Mouse (Mus musculus) midbrain, embryonic 13.5 days (tissue): Measurements from ENCODE around the gene Mrps35. TPM values are rescaled to one million over a fixed set of nuclear protein-coding genes. Genes with fewer than 3 reads are reported as not detected.

Source experiments
- ATAC-seq: fragments of 200-750 bp; cut with Nextera tagmentation; 2 replicates; pipeline ENCODE4 v1.8.0; 2017; ENCODE audit warnings: mild to moderate bottlenecking, moderate TSS enrichment, moderate library complexity
- H3K27ac ChIP-seq: fragments of 300-500 bp; sonication (generic); 2 replicates; pipeline ENCODE4 v1.5.1; 2015; ENCODE audit warnings: inconsistent platforms, mild to moderate bottlenecking, moderate library complexity
- H3K27me3 ChIP-seq: fragments of 300-500 bp; sonication (generic); 2 replicates; pipeline ENCODE4 v1.6.1; 2015; ENCODE audit warnings: mild to moderate bottlenecking, inconsistent platforms
- H3K36me3 ChIP-seq: fragments of 300-500 bp; sonication (generic); 2 replicates; pipeline ENCODE4 v1.6.1; 2015; ENCODE audit warnings: mild to moderate bottlenecking, inconsistent platforms
- H3K4me1 ChIP-seq: fragments of 300-500 bp; sonication (generic); replicated peaks from 2 replicates; pipeline ENCODE4 v1.6.1; 2015; ENCODE audit warnings: inconsistent platforms
- H3K4me2 ChIP-seq: fragments of 300-500 bp; sonication (generic); replicated peaks from 2 replicates; pipeline ENCODE4 v1.6.1; 2015; ENCODE audit warnings: moderate library complexity, mild to moderate bottlenecking, inconsistent platforms
- H3K4me3 ChIP-seq: fragments of 300-500 bp; sonication (generic); replicated peaks from 2 replicates; pipeline ENCODE4 v1.5.1; 2015; ENCODE audit warnings: mild to moderate bottlenecking, inconsistent platforms
- H3K9ac ChIP-seq: fragments of 300-500 bp; sonication (generic); replicated peaks from 2 replicates; pipeline ENCODE4 v1.6.1; 2015; ENCODE audit warnings: mild to moderate bottlenecking, inconsistent platforms
- H3K9me3 ChIP-seq: fragments of 300-500 bp; sonication (generic); 2 replicates; pipeline ENCODE4 v1.6.1; 2016; ENCODE audit warnings: mild to moderate bottlenecking, inconsistent platforms
- WGBS: fragments of 180-500 bp; shearing (Covaris S2); methylation state at CpG from one replicate; pipeline ENCODE4 v1.1.7; 2015; 5-methylcytosine and 5-hydroxymethylcytosine counted together
- polyA plus RNA-seq: library from polyadenylated mRNA; unstranded; fragments of >200 nt; fragmentation: Nextera tagmentation; extraction: Ambion mirVana; gene quantifications from 2 replicates; pipeline ENCODE4 v1.2.1, GENCODE M21; 2015

Gene Mrps35
- polyA plus RNA-seq, 1 experiment from 2014 or later: 74.7 TPM

DNA sequence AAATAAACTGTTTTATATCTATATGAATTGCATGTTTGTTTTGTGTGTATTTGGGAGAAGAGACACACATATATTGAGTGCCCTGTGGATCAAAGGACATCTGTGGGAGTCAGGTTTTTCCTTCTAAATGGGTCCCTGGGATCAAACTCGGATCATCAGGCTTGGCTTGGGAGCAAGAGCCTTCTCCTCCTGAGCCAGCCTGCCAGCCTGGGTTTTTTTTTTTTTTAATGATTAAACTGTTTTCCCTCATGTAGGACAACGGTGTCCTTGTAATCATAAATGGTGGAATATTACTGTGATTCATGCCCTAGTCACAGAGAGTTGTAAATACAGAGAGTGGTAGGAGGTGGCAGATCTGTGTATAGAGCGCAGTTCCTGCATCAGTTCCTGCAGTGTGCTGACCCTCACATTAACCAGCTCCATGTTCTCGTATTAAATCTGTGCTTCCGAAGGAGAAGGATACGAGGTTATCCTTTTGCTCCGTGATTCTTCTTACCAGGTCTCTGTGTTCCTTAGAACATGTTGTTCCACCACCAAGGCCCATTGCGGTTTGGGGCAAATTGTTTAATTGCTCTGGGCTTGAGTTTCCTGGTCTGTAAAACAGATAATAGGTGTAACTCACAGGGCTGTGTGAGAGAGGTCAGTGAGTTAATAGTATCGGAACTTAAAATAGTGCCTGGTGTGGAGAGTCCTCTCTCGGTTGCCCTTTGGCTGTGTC, 21.8 kb downstream of the Mrps35 start:
- WGBS: 96% methylated on average over 10 of the region's 10 CpGs
- Histone ChIP-seq H3K4me3 (no peak overlapping the region), H3K4me2 (no peak overlapping the region), H3K27me3 (no peaks in the 10 kb centered on the region), H3K36me3 (peaks cover 57% of the 10 kb centered on the region), H3K9ac (no peak overlapping the region), H3K27ac (no peak overlapping the region), H3K4me1 (no peaks in the 10 kb centered on the region), H3K9me3 (no peaks in the 10 kb centered on the region)
- ATAC-seq: no peak

DNA sequence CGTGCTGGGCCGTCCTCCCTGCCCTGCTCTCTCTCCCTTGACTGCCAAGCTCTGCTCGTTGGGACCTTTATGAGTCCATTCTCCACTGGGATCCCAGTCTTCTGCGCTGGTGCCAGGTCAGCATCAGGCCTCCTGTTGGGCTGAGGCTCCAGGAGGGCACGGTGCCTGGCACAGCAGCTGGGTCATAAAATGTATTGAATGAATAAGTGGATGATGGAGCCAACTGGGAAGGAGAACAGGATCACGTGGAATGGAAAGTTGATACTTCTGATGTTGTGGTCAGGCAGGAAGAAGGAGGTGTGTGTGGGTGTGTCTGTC, 22.3 kb downstream of the Mrps35 start:
- Histone ChIP-seq H3K27me3 (no peaks in the 10 kb centered on the region), H3K4me1 (no peaks in the 10 kb centered on the region), H3K9me3 (no peaks in the 10 kb centered on the region), H3K4me3 (no peak overlapping the region), H3K4me2 (no peak overlapping the region), H3K9ac (no peak overlapping the region), H3K27ac (no peak overlapping the region), H3K36me3 (peaks cover 58% of the 10 kb centered on the region)
- WGBS: 93% methylated on average over 6 of the region's 6 CpGs
- no peak for ATAC-seq

DNA sequence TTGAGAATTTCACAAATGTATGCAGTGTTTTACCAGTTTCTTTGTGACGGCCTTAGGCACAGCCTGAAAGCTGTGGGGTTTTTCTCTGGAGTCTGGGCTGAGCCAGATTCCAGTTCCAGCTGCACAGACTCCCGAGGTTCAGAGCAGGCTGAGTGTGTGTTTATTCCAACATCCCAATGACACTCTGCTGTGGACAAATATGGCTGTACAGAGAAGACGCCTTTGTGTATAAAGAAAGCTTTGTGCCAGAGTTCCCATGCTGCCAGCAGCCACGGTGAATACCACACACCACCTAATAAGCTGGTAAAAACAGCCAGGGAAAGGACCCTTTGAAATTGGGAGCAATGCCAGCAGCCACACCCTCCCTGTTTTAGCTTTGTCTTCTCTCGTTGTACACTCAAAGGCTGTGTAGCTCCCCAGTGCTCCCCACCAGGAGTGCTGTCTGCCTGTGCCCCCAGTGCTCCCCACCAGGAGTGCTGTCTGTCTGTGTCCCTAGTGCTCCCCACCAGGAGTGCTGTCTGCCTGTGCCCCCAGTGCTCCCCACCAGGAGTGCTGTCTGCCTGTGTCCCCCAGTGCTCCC, 33.3 kb downstream of the Mrps35 start:
- H3K4me2 ChIP-seq: no peak overlapping the region
- H3K27me3 ChIP-seq: no peaks in the 10 kb centered on the region
- 0 out of 2 replicates have a peak, but pooled peaks have one; percentile 50 for ATAC-seq
- peaks cover 22% of the 10 kb centered on the region for H3K36me3 ChIP-seq
- no peaks in the 10 kb centered on the region for H3K9me3 ChIP-seq
- peak overlapping the region; percentile 35; the same call in 1 of the 2 replicates for H3K27ac ChIP-seq
- WGBS: 53% methylated on average over 5 of the region's 5 CpGs
- no peaks in the 10 kb centered on the region for H3K4me1 ChIP-seq
- H3K9ac ChIP-seq: no peak overlapping the region
- H3K4me3 ChIP-seq: no peak overlapping the region

DNA sequence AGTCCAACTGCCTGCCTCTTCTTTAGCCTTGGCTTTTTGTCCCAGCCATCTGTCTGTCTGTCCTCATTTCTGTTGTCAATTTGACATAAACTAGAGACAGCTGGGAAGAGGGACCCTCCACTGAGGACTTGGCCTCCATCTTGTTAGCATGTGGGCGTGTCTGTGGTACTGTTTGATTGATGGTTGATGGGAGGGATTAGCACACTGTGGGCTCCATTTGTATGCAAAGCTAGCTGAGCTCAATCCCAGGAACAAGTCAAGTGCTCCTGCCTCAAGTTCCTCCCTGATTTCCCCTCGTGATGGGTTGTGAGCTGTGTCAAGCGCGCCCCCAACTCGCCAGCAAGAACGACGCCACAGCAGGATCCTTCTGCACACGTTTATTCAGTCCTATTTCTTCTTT, 34.3 kb downstream of the Mrps35 start:
- Histone ChIP-seq H3K36me3 (peaks cover 13% of the 10 kb centered on the region), H3K4me2 (no peak overlapping the region), H3K4me3 (no peak overlapping the region), H3K27ac (no peak overlapping the region), H3K27me3 (no peaks in the 10 kb centered on the region), H3K4me1 (no peaks in the 10 kb centered on the region), H3K9ac (no peak overlapping the region), H3K9me3 (no peaks in the 10 kb centered on the region)
- ATAC-seq: 0 out of 2 replicates have a peak, but pooled peaks have one; percentile 50
- WGBS: 80% methylated on average over 8 of the region's 8 CpGs

DNA sequence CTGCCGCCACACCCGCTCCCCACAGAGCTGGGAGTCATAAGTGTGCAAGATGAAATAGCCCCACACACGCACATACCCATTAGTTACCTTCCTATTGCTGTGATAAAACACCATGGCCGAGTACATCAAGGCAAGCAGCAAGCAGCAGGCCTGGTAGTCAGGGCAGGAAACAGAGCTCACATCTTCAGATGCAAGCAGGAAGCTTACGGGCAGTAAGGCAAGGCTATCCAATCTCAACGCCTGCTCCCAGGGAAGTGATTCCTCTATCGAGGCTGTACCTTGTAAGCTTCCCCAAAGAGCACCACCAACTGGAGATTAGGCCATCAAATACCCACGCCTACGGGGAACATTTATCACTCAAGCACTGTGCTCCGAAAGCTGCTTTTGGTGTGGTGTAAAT, 37.4 kb downstream of the Mrps35 start:
- 94% methylated on average over 10 of the region's 10 CpGs for WGBS
- no peaks in the 10 kb centered on the region for H3K9me3 ChIP-seq
- ATAC-seq: no peak

DNA sequence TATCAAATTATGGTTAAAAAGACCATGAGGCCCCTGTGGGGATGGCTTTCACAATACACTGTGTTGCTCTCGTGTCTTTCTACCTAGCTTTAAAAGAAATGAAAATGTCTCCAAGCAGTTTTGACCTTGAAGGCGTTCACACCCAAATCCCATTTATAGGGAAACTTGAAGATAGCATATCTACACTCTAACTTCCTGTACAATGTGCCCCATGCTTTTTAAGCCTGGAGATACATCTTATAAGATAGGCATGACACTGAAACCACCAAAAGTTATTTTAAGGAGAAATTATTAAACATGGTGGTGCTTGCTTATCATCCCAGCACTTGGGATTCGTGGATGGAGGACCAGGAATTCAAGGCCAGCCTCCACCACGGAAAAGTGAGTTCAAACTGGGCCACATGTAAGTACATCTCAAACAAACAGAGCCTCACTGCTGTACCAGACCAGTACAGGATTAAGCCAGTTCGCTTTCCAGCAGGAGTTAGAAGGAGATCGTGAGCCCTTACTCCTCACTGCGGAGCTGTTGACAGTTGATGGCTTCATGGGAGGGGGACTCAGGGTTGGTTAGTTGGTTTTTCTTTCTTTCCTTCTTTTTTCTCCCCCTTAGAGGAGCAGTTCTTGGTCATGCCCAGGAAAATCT, 43.0 kb downstream of the Mrps35 start:
- 56% methylated on average over 7 of the region's 7 CpGs for WGBS
- Histone ChIP-seq H3K4me2 (no peak overlapping the region), H3K36me3 (no peaks in the 10 kb centered on the region), H3K27ac (no peak overlapping the region), H3K4me1 (peaks cover 12% of the 10 kb centered on the region), H3K9me3 (no peaks in the 10 kb centered on the region), H3K4me3 (no peak overlapping the region), H3K9ac (no peak overlapping the region), H3K27me3 (0 out of 2 replicates have a peak, but pooled peaks cover 6% of the 10 kb centered on the region)
- no peak for ATAC-seq

More for the DNA sequence above, 37.4 kb downstream of the Mrps35 start:
- no peak overlapping the region for H3K27ac ChIP-seq
- H3K4me1 ChIP-seq: no peaks in the 10 kb centered on the region
- H3K27me3 ChIP-seq: no peaks in the 10 kb centered on the region
- no peak overlapping the region for H3K4me3 ChIP-seq
- H3K36me3 ChIP-seq: no peaks in the 10 kb centered on the region
- no peak overlapping the region for H3K4me2 ChIP-seq
- no peak overlapping the region for H3K9ac ChIP-seq

DNA sequence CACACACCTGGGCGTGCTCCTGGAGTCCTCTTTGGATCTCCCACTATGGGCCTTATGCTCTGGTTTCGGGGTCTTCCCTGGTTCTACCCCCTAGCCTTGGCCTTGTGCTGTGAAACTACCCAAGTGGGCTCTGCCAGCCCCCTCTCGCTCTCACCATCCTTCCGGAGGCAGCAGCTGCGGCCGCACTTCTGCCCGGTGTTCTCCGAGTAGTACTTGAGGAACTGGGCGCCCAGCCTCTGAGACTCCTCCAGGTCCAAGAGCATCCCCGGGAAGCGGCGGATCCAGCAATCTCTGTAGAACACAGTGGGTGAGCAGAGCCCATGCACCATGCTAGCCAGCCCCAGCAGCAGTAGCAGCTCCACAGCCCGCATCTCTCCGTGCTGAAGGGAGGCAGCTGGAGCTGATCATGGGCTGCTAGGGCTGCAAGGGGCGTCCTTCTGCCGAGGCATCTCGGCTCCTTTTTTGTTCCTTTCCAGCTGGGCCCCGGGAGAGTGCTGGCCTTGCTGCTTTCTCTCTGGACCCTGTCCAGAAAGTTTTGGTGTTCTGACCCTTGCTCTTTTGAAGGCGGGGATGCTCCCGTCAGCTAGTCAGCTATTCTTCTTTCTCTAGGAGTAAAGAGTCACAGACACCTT, 44.1 kb downstream of the Mrps35 start, which contains the start of gene Mansc4:
Mansc4 (minus strand) TSS at position 439 of the 632 bp plus-strand sequence.
- H3K36me3 ChIP-seq: no peaks in the 10 kb centered on the region
- WGBS: 3% methylated on average over 20 of the region's 20 CpGs
- H3K4me2 ChIP-seq: peak within 1 kb of the TSS; percentile 59
- 0 out of 2 replicates have a peak, but pooled peaks cover 6% of the 10 kb centered on the region for H3K27me3 ChIP-seq
- peak within 1 kb of the TSS; percentile 66 for H3K9ac ChIP-seq
- no peaks in the 10 kb centered on the region for H3K9me3 ChIP-seq
- H3K27ac ChIP-seq: no peak within 1 kb of the TSS
- H3K4me1 ChIP-seq: peaks cover 16% of the 10 kb centered on the region
- no peak; the same call in 1 of the 2 replicates for ATAC-seq
- H3K4me3 ChIP-seq: peak within 1 kb of the TSS; percentile 34

DNA sequence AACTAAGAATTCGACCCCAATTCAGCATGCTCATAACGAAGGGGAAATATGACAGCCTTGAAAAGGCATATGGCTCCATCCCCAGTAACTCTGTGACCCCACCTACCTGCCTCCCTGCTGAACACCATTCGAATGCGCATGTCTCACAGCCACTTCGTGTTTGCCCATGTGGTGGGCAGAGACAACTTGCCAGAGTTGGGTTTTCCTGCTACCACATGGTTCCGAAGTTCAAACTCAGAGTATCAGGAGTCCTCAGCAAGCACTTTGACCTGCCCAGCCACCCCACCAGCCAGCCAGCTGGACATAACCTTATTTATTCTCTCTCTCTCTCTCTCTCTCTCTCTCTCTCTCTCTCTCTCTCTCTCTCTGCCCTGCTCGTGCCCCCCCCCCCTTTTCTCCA, 45.2 kb downstream of the Mrps35 start:
- H3K9ac ChIP-seq: no peak overlapping the region
- H3K4me1 ChIP-seq: peaks cover 24% of the 10 kb centered on the region
- 47% methylated on average over 6 of the region's 7 CpGs for WGBS

DNA sequence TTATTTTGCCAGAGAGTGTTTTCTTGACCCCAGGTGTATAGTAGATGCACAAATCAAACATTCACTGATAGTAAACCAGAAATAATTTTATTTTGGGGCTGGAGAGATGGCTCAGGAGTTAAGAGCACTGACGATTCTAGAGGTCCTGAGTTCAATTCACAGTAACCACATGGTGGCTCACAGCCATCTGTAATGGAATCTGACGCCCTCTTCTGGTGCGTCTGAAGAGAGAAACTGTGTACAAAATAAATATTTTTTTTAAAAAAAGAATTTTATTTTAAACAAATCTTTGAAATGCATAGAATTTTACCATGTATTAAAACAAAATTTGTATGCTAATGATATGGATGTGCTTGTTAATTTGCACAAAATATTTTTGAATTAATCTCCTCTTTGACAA, 46.0 kb downstream of the Mrps35 start:
- WGBS: 83% methylated on average over 3 of the region's 3 CpGs
- no peak overlapping the region for H3K4me2 ChIP-seq
- H3K27ac ChIP-seq: no peak overlapping the region
- H3K4me3 ChIP-seq: no peak overlapping the region
- H3K9ac ChIP-seq: no peak overlapping the region
- no peak for ATAC-seq
- no peaks in the 10 kb centered on the region for H3K9me3 ChIP-seq
- H3K27me3 ChIP-seq: 0 out of 2 replicates have a peak, but pooled peaks cover 6% of the 10 kb centered on the region
- H3K4me1 ChIP-seq: peaks cover 30% of the 10 kb centered on the region
- no peaks in the 10 kb centered on the region for H3K36me3 ChIP-seq

More for the DNA sequence above, 45.2 kb downstream of the Mrps35 start:
- Histone ChIP-seq H3K27ac (no peak overlapping the region), H3K27me3 (0 out of 2 replicates have a peak, but pooled peaks cover 6% of the 10 kb centered on the region), H3K36me3 (no peaks in the 10 kb centered on the region), H3K4me2 (no peak overlapping the region), H3K9me3 (no peaks in the 10 kb centered on the region), H3K4me3 (no peak overlapping the region)
- ATAC-seq: no peak

DNA sequence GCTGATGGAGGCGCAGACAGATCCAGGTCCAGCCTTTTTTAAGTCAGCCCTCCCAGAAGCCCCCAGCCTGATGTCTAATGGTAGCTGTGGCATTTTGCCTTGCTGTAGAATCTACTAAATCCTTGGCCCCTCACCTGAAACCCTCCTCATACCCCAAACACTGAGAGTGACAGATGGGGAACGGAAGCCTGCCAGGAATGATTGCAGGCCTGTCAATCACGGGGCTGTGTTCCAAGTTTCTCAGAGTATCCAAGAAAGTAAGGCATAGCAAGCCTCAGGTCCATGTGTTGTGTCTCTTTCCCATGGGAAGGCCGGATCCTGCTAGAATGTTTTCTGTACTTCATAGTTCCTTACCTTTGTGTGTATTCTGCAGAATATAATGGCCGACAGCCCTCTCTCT, 47.6 kb downstream of the Mrps35 start:
- Histone ChIP-seq H3K9me3 (no peaks in the 10 kb centered on the region), H3K27me3 (0 out of 2 replicates have a peak, but pooled peaks cover 6% of the 10 kb centered on the region), H3K4me3 (peak overlapping the region; percentile 69; the same call in 1 of the 2 replicates), H3K36me3 (no peaks in the 10 kb centered on the region), H3K27ac (no peak overlapping the region), H3K4me1 (peaks cover 41% of the 10 kb centered on the region), H3K9ac (no peak overlapping the region), H3K4me2 (peak overlapping the region; percentile 88)
- ATAC-seq: no peak
- WGBS: 73% methylated on average over 5 of the region's 5 CpGs

DNA sequence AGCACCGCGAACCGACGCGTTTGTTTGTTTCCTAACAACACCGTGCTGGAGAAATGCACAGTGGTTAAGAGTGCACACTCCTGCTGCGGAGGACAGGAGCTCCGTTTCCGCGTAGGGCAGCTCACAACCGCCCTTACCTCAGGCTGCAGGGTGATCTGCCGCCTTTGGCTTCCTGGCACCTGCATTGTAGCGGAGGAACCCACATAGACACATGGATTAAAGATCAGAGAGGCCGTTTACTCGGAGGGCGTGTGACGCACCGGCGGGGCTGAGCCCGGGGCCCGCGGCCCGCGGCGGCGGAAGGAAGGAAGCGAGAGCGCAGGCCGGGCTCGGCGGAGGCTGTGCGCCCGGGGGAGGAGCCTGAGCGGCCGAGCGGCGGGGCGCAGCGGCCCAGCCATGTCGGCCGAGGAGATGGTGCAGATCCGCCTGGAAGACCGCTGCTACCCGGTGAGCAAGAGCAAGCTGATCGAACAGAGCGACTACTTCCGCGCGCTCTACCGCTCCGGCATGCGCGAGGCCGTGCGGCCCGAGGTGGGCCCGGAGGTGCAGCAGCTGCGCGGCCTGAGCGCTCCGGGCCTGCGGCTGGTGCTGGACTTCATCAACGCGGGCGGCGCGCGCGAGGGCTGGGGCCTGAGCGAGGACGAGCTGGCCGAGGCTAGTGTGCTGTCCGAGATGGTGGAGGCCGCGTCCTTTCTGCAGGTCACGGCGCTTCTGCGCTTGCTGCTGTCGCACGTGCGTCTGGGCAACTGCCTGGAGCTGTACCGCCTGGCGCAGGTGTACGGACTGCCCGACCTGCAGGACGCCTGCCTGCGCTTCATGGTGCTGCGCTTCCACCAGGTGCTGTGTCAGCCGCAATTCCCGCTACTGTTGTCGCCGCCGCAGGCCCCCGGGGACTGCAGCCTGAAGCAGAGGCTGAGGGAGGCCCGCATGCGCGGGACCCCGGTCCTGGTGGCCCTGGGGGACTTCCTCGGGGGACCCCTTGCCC, 48.9 kb downstream of the Mrps35 start, which contains the start of gene Klhl42:
Klhl42 (plus strand) TSS at position 244 of the 985 bp plus-strand sequence.
- H3K4me1 ChIP-seq: peaks cover 43% of the 10 kb centered on the region

More for the DNA sequence above, 48.9 kb downstream of the Mrps35 start, which contains the start of gene Klhl42:
- H3K4me2 ChIP-seq: peak within 1 kb of the TSS; percentile 88
- peak within 1 kb of the TSS; percentile 69 for H3K4me3 ChIP-seq
- peak within 1 kb of the TSS; percentile 90 for H3K9ac ChIP-seq
- no peaks in the 10 kb centered on the region for H3K9me3 ChIP-seq
- 0 out of 2 replicates have a peak, but pooled peaks cover 6% of the 10 kb centered on the region for H3K27me3 ChIP-seq
- ATAC-seq: peak; percentile 90
- peak within 1 kb of the TSS; percentile 89 for H3K27ac ChIP-seq
- under 1% methylated on average over 82 of the region's 99 CpGs for WGBS
- no peaks in the 10 kb centered on the region for H3K36me3 ChIP-seq
